Mouse (Mus musculus) frontal cortex, adult 2 months (tissue): ENCODE data around the gene Il6ra. TPM values are rescaled to one million over a fixed set of nuclear protein-coding genes. Genes with fewer than 3 reads are reported as not detected.

ENCODE experiments used
- DNase-seq, 2 experiments: peaks; one replicate each; pipeline ENCODE4 v3.0.0; 2022; ENCODE audit warnings: low spot score in 1 of 2; ENCODE audit errors: extremely low spot score in 1 of 2
- polyA plus RNA-seq: library from polyadenylated mRNA; depleted of rRNA; stranded (reverse); fragments of >200 nt; gene quantifications from 2 replicates; pipeline ENCODE4 v1.2.3, GENCODE M21; 2012

Gene Il6ra
- polyA plus RNA-seq, 1 experiment = 2.3 TPM

DNA sequence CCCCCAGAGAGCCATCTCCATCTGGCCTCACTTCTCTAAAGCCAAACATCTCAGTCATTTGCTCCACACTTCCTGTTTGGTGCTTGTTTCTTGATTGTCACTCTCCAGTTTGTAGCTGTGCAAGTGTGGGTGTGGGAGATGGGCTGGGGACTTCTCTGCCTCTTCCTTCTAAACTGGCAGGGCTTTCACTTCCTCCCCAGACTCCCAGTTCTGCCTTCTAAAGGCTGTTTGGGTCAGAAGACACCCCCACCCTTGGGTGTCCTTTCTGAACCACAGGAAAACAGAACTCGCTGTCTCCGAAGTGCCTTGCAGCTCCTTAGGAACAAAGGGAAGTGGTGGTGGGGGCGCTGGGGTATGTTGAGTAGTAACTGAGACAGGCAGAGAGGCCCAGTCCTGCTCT, 1.8 kb downstream of the Il6ra start:
- DNase-seq = peak in 1 of 2 experiments; percentile 25

- no peak for DNase-seq
These were observed 3.1 kb downstream of the Il6ra start for GRCm38 (mm10) chr3:89909703-89910542.

- no peak for DNase-seq
These were observed 4.2 kb downstream of the Il6ra start for GRCm38 (mm10) chr3:89908836-89909235.

- DNase-seq = no peak
These were observed 5.2 kb downstream of the Il6ra start for GRCm38 (mm10) chr3:89907846-89908245.

- DNase-seq = no peak
These were observed 13.5 kb downstream of the Il6ra start for GRCm38 (mm10) chr3:89899511-89899908.

GRCm38 (mm10) chr3:89898870-89899510, 14.0 kb downstream of the Il6ra start:
- no peak for DNase-seq

DNA sequence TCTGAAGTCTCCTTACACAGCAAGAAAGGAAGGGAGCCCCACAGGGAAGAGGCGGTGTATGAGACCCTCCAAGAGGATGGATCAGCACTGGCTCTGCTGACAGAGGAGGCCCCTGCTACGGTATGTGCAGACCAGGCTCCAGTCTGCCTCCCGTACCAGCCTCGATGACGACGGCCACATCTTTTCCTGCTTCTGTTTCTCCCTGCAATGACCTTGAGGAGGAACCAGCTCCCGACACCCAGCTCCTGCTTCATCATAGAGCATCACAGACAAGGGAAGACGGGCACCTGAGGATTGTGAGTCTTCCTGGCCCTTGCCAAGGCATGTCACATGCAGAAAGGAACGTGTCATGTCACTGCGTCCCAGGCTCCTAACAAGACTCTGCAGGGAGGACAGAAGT, 15.0 kb downstream of the Il6ra start:
- no peak for DNase-seq

DNA sequence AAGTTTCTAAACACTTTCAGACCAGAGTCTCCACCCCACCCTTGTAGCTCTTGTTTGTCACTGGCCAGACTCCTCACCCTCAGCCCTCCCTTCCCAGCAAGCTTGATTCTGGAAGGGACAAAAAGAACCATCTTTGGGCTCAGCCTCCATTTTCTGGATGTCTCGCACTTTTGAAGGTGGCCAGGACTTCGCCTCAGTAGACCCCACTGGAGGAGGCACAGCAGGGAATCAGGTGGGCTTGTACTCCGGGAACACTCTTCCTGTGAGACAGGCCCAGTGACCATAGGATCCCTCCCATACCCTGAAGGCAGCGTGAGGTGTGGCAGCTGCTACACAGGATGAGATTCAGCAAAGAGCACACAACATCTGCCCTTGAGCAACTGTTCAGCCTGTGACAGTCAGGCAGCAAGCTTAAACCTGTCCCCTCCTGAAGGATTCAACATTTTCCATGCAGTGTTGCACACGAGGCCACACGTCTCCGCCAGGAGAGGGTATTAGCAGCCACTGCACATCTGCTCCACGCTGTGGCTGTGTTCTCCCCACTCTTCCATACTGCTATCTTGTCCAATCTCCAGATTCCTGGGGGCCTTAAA, 15.7 kb downstream of the Il6ra start:
- DNase-seq = no peak

GRCm38 (mm10) chr3:89896571-89896970, 16.4 kb downstream of the Il6ra start:
- DNase-seq = no peak

GRCm38 (mm10) chr3:89892517-89893106, 20.4 kb downstream of the Il6ra start:
- DNase-seq = no peak

- no peak for DNase-seq
These were observed 21.3 kb downstream of the Il6ra start for GRCm38 (mm10) chr3:89891696-89892095.

DNA sequence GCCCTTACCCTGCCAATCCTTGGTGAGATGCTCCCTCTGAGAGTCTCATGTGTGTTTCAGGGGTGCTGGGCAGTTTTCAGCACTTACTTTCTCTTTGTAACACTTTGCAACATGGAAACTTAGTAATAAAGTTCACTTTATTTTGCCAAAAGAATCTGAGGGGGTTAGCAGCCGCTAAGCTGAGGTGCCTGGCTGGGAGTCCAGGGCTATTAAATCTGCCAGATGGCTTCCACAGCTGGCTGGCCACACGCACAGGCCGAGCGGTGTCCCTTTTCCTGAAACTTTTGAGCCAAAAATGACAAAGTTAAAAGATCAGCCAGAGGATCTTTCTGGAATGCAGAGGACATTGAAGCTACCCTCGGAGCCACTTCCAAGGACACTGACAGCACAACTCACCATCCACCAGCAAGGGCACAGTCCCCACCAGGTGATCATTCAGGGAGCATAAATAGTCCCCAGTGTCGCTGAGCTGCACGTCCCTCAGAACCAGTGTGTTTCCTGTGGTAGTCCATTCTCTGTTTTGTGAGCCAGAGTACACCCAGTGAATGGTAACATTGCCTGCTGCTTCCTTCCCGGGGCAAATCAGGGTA, 23.1 kb downstream of the Il6ra start:
- no peak for DNase-seq

DNA sequence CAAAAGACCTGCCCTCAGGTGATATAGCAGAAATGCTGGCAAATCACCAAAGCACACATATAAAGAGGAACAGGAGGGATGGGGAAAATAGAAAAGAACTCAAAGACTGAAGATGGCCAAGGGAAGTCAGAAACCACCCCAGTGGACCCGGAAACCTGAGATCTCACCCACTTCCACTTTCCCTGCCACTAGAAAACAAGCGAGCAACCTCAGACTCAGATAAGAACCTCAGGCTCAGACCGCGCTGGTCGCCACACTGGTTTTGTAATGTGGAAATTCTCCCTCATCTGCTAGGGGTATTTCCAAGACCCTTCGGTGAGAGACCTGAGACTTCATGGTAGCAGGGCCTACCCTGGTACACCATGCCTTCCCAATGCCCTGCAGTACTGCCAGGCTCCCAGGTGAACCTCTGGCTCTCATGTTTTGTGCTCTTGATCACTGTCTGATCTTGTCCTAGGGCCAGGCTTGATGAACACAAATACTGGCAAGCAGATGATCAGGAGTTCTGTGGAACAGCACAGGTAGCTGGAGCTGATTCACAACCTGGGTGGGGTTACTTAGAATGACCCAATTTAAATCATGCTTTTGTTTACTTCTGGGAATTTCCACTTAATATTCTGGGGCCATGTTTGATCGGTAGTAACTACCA, 25.3 kb downstream of the Il6ra start:
- no peak for DNase-seq

DNA sequence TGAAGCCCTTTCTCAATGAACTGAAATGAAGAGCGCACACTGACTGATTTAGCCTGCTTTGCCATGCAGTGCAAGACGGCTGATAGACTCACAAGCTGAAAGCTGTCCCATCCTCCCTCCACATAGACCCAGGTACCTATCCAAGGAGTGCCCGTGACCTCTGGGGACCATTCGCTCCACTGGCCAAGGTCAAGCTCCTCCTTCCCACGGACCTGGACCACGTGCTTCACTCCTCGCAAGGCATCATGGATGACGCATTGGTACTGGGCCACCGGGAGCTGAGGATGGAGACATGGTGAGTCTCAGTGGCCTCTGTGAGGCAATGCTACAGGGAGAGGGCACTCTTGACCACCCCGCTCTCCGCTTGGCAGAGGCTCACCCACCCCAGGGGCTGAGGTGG, 27.2 kb downstream of the Il6ra start:
- DNase-seq = no peak

DNA sequence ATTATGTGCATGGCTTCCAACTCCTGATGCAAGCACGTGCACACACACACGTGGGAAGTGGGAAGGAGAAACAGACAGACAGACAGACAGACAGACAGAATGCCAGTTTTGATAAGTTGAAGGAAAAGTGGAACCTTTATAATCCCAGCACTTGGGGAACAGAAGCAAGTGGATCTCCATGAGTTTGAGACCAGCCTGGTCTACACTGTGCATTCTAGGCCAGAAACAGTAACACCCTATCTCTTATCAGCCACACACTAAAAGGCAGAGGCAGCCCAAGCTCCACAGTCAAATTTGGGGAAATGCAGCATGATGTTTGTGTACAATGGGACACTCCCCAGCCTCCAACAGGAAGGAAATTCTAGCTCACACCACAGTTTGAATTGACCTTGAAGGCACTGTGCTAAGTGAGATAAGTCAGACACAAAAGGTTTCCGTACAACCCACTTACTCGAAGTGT, 29.4 kb downstream of the Il6ra start:
- no peak for DNase-seq

DNA sequence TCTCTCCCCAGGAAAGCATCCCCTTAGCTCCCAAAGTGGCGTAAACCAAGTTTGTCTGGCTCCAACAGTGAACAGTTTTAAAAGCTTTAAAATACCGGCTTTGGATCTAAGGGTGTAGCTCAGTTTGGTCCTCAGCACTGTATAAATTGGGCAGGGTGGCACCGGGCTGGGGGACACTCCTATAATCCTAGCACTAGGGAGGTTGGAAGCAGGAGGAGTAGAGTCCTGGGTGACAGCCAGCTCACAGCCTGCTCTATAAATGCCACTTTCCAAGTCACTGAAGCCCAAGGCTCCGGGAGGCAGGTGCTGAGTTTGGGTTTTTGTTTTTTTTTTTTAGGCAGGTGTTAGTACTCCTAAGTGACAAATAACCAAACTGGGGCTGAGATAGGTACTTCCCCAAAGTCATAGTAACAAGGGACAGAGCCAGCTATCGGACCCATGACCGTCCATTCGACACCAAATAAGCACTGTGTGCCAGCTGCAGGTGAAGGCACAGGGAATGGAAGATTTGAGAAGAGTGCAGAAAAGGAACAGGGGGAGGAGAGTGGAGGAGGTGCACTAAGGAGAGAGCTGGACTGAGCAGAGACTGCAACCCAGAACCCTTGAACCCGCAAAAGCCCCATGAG, 30.3 kb downstream of the Il6ra start:
- DNase-seq = no peak

DNA sequence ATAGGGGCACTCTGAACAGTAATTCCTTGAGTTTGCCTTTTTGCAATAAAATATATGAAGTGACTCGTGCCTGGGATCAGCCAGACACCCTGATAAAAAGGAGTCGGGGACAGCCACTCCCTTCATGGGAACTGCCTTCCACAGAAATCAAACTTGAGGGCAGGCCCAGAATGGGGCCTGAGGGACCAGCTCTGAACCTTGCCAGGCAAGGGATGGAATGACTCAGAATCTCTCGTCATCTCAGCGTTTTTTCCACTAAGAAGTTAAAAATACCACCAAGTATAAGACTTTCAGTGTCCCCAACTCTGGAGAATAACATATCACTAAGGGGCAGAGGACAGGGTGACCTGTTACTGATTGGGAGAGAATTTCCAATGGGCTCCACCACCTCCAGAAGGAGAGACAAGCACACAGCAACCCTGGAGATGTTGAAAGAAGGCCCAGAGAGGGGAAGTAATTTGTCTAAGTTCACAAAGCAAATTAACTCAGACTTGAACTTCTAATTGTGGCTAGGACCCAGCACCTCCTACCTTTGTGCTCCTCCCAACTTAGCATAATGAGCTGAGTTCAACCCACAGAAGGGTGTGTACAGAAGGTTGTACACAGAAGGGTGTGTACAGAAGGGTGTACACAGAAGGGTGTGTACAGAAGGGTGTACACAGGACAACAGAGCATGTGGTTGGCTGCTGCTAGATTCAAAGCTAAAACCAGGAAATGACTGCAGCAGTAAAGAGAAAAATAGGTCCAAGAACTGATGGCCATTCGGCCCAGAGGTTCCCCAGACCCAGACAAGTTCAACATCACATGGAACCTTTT, 32.8 kb downstream of the Il6ra start:
- no peak for DNase-seq

DNA sequence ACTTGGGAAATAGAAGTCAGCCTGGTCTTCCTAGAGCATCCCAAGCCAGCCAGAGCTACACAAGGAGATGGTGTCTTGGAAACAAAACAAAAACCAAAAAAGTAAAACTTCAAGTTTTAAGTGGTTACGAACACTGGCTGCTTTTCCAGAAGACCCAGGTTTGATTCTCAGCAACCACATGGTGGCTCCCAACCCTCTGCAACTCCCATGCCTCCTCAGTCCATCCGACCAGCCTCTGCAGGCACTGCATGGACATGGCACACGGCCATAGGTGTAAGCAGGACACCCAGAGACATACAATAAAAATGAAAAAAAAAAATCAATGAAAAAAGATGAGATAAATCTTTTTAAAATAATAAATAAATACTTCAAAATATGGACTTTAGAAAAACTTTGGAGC, 33.7 kb downstream of the Il6ra start:
- DNase-seq = no peak

DNA sequence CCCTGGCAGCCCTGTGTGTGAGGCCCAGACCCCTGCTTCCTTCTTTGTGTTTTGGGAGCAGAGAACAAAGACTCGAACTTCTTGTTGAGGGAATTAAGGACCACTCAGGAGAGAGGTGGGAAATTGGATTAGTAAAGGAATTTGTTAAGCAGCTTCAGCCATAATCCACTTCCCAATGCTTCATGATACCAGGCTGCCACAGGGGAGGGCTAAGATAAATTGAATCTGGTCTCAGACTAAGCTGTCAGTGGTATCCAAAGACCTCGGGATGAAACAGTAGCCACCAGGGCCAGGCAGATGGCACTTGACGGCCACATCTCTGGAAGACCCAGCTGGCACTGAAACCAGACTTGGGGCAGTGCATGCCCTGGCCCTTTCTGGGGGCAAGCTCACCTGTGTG, 34.5 kb downstream of the Il6ra start:
- DNase-seq = no peak
